Mouse (Mus musculus) forebrain, postnatal 0 days (tissue): ENCODE measurements at regions not wholly inside any gene's neighbourhood (a gene's known extent, or its start where the extent isn't known, plus 50 kb on each side); places are given as distances from the start of the nearest gene placed in this dataset.

Experiments
- ATAC-seq: fragments of 200-750 bp; cut with Nextera tagmentation; 2 replicates; pipeline ENCODE4 v1.8.0; 2017; ENCODE audit warnings: mild to moderate bottlenecking, moderate library complexity
- DNase-seq: peaks from one replicate; pipeline ENCODE4 v3.0.0-alpha.2; 2015
- H3K27ac ChIP-seq: fragments of 300-500 bp; sonication (generic); 2 replicates; pipeline ENCODE4 v1.5.1; 2014; ENCODE audit warnings: low read depth, mild to moderate bottlenecking, antibody characterized with exemption, low read length, moderate library complexity, mixed read lengths
- H3K27me3 ChIP-seq: fragments of 300-500 bp; sonication (generic); 2 replicates; pipeline ENCODE4 v1.6.1; 2014; ENCODE audit warnings: mild to moderate bottlenecking, low read length, mixed read lengths; ENCODE audit not compliant: insufficient read depth
- H3K36me3 ChIP-seq: fragments of 300-500 bp; sonication (generic); 2 replicates; pipeline ENCODE4 v1.6.1; 2014; ENCODE audit warnings: mild to moderate bottlenecking, moderate library complexity; ENCODE audit not compliant: insufficient read depth
- H3K4me1 ChIP-seq: fragments of 300-500 bp; sonication (generic); 2 replicates; pipeline ENCODE4 v1.6.1; 2014; ENCODE audit warnings: antibody characterized with exemption; ENCODE audit not compliant: insufficient read depth
- H3K4me2 ChIP-seq: fragments of 300-500 bp; sonication (generic); 2 replicates; pipeline ENCODE4 v1.6.1; 2014; ENCODE audit warnings: low read depth, mild to moderate bottlenecking, moderate library complexity
- H3K4me3 ChIP-seq: fragments of 300-500 bp; sonication (generic); 2 replicates; pipeline ENCODE4 v1.5.1; 2014; ENCODE audit warnings: low read depth, low read length, mixed read lengths
- H3K9ac ChIP-seq: fragments of 300-500 bp; sonication (generic); 2 replicates; pipeline ENCODE4 v1.6.1; 2014; ENCODE audit warnings: mild to moderate bottlenecking
- H3K9me3 ChIP-seq: fragments of 300-500 bp; sonication (generic); 2 replicates; pipeline ENCODE4 v1.6.1; 2016; ENCODE audit warnings: low read length
- CTCF ChIP-seq: sonication (generic); IDR thresholded peaks from 2 replicates; pipeline ENCODE4 v1.5.1; 2016; ENCODE audit warnings: antibody characterized with exemption, control low read depth, low read depth
- WGBS: fragments of 180-500 bp; shearing (Covaris S2); extraction: QIAGEN DNeasy Blood & Tissue Kit; methylation state at CpG from one replicate; pipeline ENCODE4 v1.1.7; 2014; 5-methylcytosine and 5-hydroxymethylcytosine counted together

DNA sequence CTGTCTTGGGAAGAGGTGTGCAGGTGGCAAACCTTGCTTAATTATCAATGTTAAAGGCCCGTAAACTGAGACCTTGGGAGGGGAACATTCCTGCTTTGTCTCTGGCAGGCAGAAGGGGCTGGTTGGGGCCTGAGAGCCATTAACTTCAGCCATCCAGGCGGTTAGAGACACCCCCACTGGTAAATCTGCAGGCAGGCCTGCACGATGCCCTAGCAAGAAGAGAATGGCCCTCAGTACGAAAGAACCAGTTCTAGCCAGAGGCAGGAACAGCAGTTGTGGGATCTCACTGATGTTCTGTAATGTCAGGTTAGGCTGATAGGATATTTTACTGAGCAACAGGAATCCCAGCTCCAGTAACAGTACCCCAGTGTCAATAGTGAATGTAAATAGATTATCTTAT is 70.5 kb downstream of the Apip start:
- ATAC-seq (no peak), DNase-seq (no peak)
- no peak overlapping the region for H3K4me2 ChIP-seq
- WGBS, result 67% methylated on average over 4 of the region's 4 CpGs
- no peak overlapping the region for H3K9ac ChIP-seq
- no peaks in the 10 kb centered on the region for H3K27me3 ChIP-seq
- no peaks in the 10 kb centered on the region for H3K9me3 ChIP-seq
- H3K4me1 ChIP-seq, result no peaks in the 10 kb centered on the region
- H3K4me3 ChIP-seq, result no peak overlapping the region
- no peak overlapping the region for H3K27ac ChIP-seq
- H3K36me3 ChIP-seq, result no peaks in the 10 kb centered on the region
- TF ChIP-seq CTCF, result no peak

DNA sequence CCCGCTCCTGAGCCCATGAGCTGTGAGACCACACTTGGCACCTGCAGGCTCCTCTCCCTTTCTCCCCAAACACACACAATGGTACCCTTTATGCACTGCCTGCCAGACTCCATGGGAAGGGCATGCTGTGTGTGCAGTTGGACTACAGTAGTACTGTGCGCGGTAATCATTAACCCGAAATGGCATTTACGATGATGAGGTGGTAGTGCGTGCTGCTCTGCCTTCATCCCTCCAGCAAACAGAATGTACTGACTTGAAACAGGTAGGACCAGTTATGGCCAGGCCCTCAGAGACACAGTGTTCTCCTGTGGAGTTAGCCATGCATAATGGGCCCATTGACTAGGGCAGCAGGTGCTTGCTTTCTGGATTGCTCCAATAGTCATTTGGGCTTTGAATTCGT is 70.9 kb downstream of the Apip start:
- Histone ChIP-seq H3K9me3 (no peaks in the 10 kb centered on the region), H3K9ac (no peak overlapping the region), H3K27ac (no peak overlapping the region), H3K36me3 (no peaks in the 10 kb centered on the region), H3K4me1 (no peaks in the 10 kb centered on the region), H3K4me3 (no peak overlapping the region), H3K4me2 (no peak overlapping the region), H3K27me3 (no peaks in the 10 kb centered on the region)
- TF ChIP-seq CTCF, result no peak
- ATAC-seq, result no peak
- DNase-seq, result no peak
- 78% methylated on average over 7 of the region's 7 CpGs for WGBS

DNA sequence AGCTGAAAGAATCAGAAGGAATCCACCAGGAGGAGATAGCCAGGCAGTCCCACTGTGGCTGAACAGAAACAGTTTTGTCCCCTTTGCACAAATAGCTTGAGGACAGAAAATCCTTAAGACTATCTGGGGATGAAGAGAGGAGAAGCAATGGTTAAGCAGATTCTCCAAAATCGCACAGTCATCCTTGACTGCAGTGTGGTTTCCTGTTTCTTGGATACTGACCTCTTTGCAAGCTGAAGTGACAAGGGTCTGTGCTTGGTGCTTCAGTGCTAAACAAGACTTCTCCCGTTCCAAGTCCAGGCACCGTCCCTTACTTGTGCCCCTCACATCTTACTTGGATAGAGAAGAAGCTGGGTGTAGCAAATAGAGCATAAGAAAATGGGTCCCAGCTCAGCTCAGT is 71.6 kb downstream of the Apip start:
- WGBS, result 83% methylated on average over 3 of the region's 3 CpGs
- TF ChIP-seq CTCF, result no peak
- no peak overlapping the region for H3K9ac ChIP-seq
- no peaks in the 10 kb centered on the region for H3K36me3 ChIP-seq
- H3K9me3 ChIP-seq, result no peaks in the 10 kb centered on the region
- H3K27ac ChIP-seq, result no peak overlapping the region
- no peak overlapping the region for H3K4me3 ChIP-seq
- no peaks in the 10 kb centered on the region for H3K27me3 ChIP-seq
- no peak for ATAC-seq
- H3K4me1 ChIP-seq, result no peaks in the 10 kb centered on the region
- DNase-seq, result no peak
- no peak overlapping the region for H3K4me2 ChIP-seq

DNA sequence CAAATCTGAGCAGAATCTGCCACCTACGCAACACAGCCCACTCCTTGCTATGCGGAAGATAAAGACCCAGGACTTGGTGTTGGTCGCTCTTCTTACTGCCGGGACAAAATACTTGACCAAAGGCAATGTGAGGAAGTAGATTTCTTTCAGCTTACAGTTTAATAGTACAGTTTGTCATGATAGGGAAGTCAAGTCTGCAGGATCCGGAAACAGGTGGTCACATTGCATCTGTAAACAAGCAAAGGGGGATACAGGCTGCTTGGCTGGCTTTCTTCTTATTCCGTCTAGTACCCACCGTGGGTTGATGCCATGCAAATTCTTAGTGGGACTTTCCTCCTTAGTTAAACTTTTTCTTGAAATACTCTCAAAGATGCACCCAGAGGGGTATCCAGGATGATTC is 72.7 kb downstream of the Apip start:
- H3K4me2 ChIP-seq, result no peak overlapping the region
- H3K4me3 ChIP-seq, result no peak overlapping the region
- no peak for DNase-seq
- no peaks in the 10 kb centered on the region for H3K9me3 ChIP-seq
- H3K4me1 ChIP-seq, result no peaks in the 10 kb centered on the region
- WGBS, result 91% methylated on average over 7 of the region's 7 CpGs
- H3K27ac ChIP-seq, result no peak overlapping the region
- no peak for ATAC-seq
- H3K36me3 ChIP-seq, result no peaks in the 10 kb centered on the region
- no peak overlapping the region for H3K9ac ChIP-seq
- H3K27me3 ChIP-seq, result no peaks in the 10 kb centered on the region
- TF ChIP-seq CTCF, result no peak

DNA sequence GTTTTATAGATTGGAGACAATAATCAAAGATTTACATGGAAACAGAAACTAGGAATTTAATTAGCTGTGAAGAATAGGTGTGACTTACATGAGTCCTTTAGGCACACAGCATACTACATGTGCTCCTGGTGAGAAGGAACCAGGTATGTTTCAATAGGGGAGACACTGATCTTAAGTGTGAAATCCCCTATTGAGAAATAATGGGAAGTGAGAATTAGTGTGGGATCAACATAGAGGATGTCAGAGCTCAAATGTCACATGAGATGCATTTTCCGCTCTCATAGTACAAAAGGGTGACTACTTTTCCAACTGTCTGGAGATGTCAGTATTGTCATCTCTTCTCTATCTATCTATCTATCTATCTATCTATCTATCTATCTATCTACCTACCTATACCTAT is 79.8 kb downstream of the Apip start:
- Histone ChIP-seq H3K27ac (no peak overlapping the region), H3K4me1 (no peaks in the 10 kb centered on the region), H3K27me3 (no peaks in the 10 kb centered on the region), H3K4me2 (no peak overlapping the region), H3K36me3 (no peaks in the 10 kb centered on the region), H3K4me3 (no peak overlapping the region), H3K9ac (no peak overlapping the region), H3K9me3 (no peaks in the 10 kb centered on the region)
- DNase-seq (no peak), ATAC-seq (no peak)
- WGBS, result 100% methylated on average over 1 of the region's 1 CpGs
- no peak for TF ChIP-seq CTCF

DNA sequence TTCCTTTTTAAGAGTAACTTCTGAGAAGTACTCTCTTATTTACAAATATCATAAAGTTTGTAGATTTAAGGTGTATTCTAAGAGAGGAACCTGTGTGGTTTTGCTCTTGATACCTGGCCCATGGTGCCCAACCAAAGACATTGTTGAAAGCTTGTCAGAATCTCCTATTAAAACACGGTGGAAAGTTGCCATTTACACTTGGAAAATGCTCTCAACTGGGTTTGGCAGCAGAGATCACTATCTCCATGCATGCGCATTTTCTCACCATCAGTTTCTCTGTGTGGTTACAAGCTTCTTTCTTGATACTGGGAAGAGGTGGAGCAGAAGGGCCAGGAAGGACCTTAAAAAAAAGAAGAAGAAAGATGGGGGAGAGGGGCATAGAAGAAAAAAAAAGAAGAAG is 94.3 kb downstream of the Apip start:
- H3K4me1 ChIP-seq, result no peaks in the 10 kb centered on the region
- ATAC-seq, result no peak
- no peak overlapping the region for H3K4me2 ChIP-seq
- 52% methylated on average over 2 of the region's 2 CpGs for WGBS
- H3K27me3 ChIP-seq, result no peaks in the 10 kb centered on the region
- H3K36me3 ChIP-seq, result no peaks in the 10 kb centered on the region
- H3K4me3 ChIP-seq, result no peak overlapping the region
- no peak for TF ChIP-seq CTCF
- H3K9ac ChIP-seq, result no peak overlapping the region
- no peak overlapping the region for H3K27ac ChIP-seq
- DNase-seq, result no peak
- no peaks in the 10 kb centered on the region for H3K9me3 ChIP-seq

DNA sequence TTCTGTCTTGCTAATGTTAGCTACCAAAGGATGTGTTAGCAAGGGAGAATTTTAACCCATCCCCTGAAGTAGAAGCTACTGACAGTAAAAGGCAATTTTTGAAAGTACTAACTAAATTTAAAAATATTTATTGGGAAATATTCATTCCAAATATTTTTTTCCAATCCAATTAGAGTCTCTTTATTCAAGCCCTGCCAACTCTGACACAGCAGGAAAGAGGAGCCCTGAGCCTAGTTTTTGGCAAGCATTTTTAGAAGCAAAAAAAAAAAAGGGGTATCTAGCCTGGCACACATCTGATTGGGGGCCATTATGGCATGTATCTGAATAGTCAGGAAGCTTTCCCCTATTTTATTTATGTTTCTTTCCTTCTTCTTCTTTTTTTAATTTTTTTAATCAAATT is 94.8 kb downstream of the Apip start:
- no peak overlapping the region for H3K27ac ChIP-seq
- no peaks in the 10 kb centered on the region for H3K36me3 ChIP-seq
- H3K9ac ChIP-seq, result no peak overlapping the region
- ATAC-seq, result no peak
- H3K4me3 ChIP-seq, result no peak overlapping the region
- no peaks in the 10 kb centered on the region for H3K27me3 ChIP-seq
- no peaks in the 10 kb centered on the region for H3K9me3 ChIP-seq
- no peaks in the 10 kb centered on the region for H3K4me1 ChIP-seq
- no peak for DNase-seq
- H3K4me2 ChIP-seq, result no peak overlapping the region
- no peak for TF ChIP-seq CTCF

DNA sequence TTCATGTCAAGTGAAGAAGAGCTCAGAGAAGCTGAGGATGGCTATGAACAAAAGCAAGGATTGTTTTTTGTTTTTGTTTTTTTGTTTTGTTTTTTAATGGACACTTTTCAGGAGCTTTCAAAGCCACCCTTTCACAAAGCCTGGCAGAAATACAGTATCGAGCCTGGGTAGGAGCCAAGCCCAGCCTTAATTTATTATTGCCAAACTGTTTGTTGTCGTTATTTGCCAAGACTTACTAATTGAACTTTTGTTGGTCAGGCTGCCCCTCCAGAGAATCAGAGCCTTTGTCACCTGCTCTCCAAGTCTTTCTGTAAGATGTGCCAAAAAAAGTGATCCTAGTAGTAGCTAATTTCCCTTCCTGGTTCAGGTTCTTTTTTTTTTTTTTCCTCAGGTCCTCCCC is 103.9 kb downstream of the Apip start:
- no peak for DNase-seq
- no peak for ATAC-seq
- Histone ChIP-seq H3K4me2 (no peak overlapping the region), H3K9me3 (no peaks in the 10 kb centered on the region), H3K4me3 (no peak overlapping the region), H3K36me3 (no peaks in the 10 kb centered on the region), H3K27me3 (no peaks in the 10 kb centered on the region), H3K4me1 (no peaks in the 10 kb centered on the region), H3K9ac (no peak overlapping the region), H3K27ac (no peak overlapping the region)
- 39% methylated on average over 2 of the region's 2 CpGs for WGBS
- TF ChIP-seq CTCF, result no peak
